13 mouse cellular contexts compared by ENCODE assay signal in the genomic region with DNA sequence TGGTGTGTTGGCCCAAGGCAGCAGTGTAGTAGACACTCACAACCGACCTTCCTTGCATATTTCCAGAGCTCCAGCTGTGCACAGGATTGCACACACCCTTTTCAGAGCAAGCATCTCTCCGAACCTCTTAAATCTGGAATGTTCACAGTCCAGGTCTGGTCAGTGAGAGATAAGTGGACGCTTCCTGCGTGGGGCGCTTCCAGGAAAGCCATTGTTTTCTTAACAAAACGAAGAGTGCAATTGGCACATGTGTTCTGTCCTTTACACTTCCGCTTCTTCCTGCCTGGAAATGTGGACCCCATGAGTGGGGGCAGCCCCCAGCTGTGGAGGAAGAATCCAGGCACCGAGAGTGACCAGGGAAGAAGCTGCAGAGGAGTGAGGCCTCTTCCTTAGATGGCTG. TPM values are rescaled to one million over a fixed set of nuclear protein-coding genes. Genes with fewer than 3 reads are reported as not detected.
DNase-seq lines count a peak whose midpoint lies in the region; ATAC-seq lines count a peak whose summit lies in the region.
"Had no signal": no experiment of that assay in that cellular context is flagged by ENCODE, and none has a peak within 500 bp of the region (broad histone marks: within the 10 kb centered on the region; RNA-seq: fewer than 3 reads in every experiment).

No protein-coding gene starts in this region.

- WGBS in liver, embryonic 16.5 days (ENCODE audit: insufficient replicate concordance): 44% methylated on average over 8 of the region's 8 CpGs
- 45% methylated on average over 8 of the region's 8 CpGs for WGBS in liver, embryonic 11.5 days

- no peaks in the 10 kb centered on the region for H3K4me1 ChIP-seq in liver, embryonic 16.5 days (ENCODE audit: control insufficient read depth, low read depth, low read length)
- H3K4me1 ChIP-seq in liver, embryonic 11.5 days (replicated peaks; ENCODE audit: control insufficient read depth, insufficient read depth, low read length): peaks cover 2% of the 10 kb centered on the region; the same call in 1 of the 2 replicates
- H3K4me1 ChIP-seq: hindbrain, embryonic 15.5 days; limb, embryonic 13.5 days; midbrain, embryonic 10.5 days had no signal

- peak; percentile 54 for ATAC-seq in liver, embryonic 16.5 days (ENCODE audit: low read depth)
- ATAC-seq in liver, embryonic 11.5 days (replicated peaks; ENCODE audit: low FRiP score): no peak

- H3K27me3 ChIP-seq in liver, embryonic 16.5 days (ENCODE audit: control insufficient read depth, insufficient read depth, low read depth, low read length): no peaks in the 10 kb centered on the region
- H3K27me3 ChIP-seq in liver, embryonic 11.5 days (replicated peaks; ENCODE audit: control insufficient read depth, insufficient read depth, low read length): no peaks in the 10 kb centered on the region
- H3K27me3 ChIP-seq: hindbrain, embryonic 15.5 days; limb, embryonic 13.5 days had no signal

- no peak overlapping the region for H3K9ac ChIP-seq in liver, embryonic 16.5 days (ENCODE audit: low read depth, low read length)
- no peak overlapping the region for H3K9ac ChIP-seq in liver, embryonic 11.5 days (ENCODE audit: low read depth, low read length)
- H3K9ac ChIP-seq: hindbrain, embryonic 15.5 days; limb, embryonic 13.5 days had no signal

- no peak overlapping the region for H3K27ac ChIP-seq in liver, embryonic 16.5 days (ENCODE audit: low read length)
- no peak overlapping the region for H3K27ac ChIP-seq in liver, embryonic 11.5 days (ENCODE audit: low read depth, low read length)
- H3K27ac ChIP-seq: gastrocnemius, adult 2 months; hindbrain, embryonic 15.5 days; limb, embryonic 13.5 days; midbrain, embryonic 10.5 days had no signal

- H3K4me3 ChIP-seq in liver, embryonic 16.5 days (ENCODE audit: low read depth, low read length): no peak overlapping the region
- no peak overlapping the region for H3K4me3 ChIP-seq in liver, embryonic 11.5 days (ENCODE audit: low read depth, low read length)
- H3K4me3 ChIP-seq: gastrocnemius, adult 2 months; hindbrain, embryonic 15.5 days; limb, embryonic 13.5 days; midbrain, embryonic 10.5 days had no signal

- no peak overlapping the region for H3K4me2 ChIP-seq in liver, embryonic 16.5 days (ENCODE audit: low read depth, low read length)
- no peak overlapping the region for H3K4me2 ChIP-seq in liver, embryonic 11.5 days
- H3K4me2 ChIP-seq: hindbrain, embryonic 15.5 days; limb, embryonic 13.5 days had no signal

- intact Hi-C loops in heart, postnatal 10 days (cut with DNase I): loop anchor here (5.0 kb wide), 1 partner anchor 44 kb away; no protein-coding TSS in a partner anchor

- H3K9me3 ChIP-seq in liver, embryonic 16.5 days (replicated peaks; ENCODE audit: control insufficient read depth, low read length): no peaks in the 10 kb centered on the region
- H3K9me3 ChIP-seq in liver, embryonic 11.5 days (ENCODE audit: control insufficient read depth, low read length): peaks cover 3% of the 10 kb centered on the region; the same call in 1 of the 2 replicates
- H3K9me3 ChIP-seq: hindbrain, embryonic 15.5 days; midbrain, embryonic 10.5 days had no signal

- DNase-seq in liver, embryonic 11.5 days (ENCODE audit: low spot score): no peak
- peak; percentile 24 to 25 for DNase-seq in heart, postnatal 10 days
- DNase-seq in kidney, postnatal 25 days: peak; percentile 18 to 57
- peak; percentile 14 for DNase-seq in yolk sac, embryonic 10.5 days (ENCODE audit: low spot score)
- no peak for DNase-seq in gastrocnemius, postnatal 25 days
- DNase-seq in right cerebral cortex, postnatal 36 days (ENCODE audit: low spot score in 2 of 2): no peak
- DNase-seq: cerebellum, postnatal 10 days; gastrocnemius, adult 2 months; thymus, postnatal 25 days had no signal

- no peaks in the 10 kb centered on the region for H3K36me3 ChIP-seq in liver, embryonic 16.5 days (ENCODE audit: control insufficient read depth, insufficient read depth)
- H3K36me3 ChIP-seq in liver, embryonic 11.5 days (ENCODE audit: control insufficient read depth, insufficient read depth, low read length): no peaks in the 10 kb centered on the region
- H3K36me3 ChIP-seq: hindbrain, embryonic 15.5 days; limb, embryonic 13.5 days; midbrain, embryonic 10.5 days had no signal

RNA-seq across cellular contexts. Expression of a gene that starts 47.1 kb away (rescaled TPM):
- 34.2 and 34.6 TPM in 2 replicates for polyA plus RNA-seq in liver, embryonic 16.5 days (2015; fragmentation: Nextera tagmentation; extraction: Ambion mirVana)
- 46.6 and 47.6 TPM in 2 replicates for polyA plus RNA-seq in liver, embryonic 11.5 days (2014; fragmentation: Nextera tagmentation; extraction: Ambion mirVana)
- 1 to 10 TPM; 6.9 to 9.6 TPM for total RNA-seq in heart, postnatal 10 days (2021)
- 1 to 10 TPM; 1.0 to 2.8 TPM for total RNA-seq in gastrocnemius, postnatal 25 days (2021)

Comparison
In these comparisons a context has a peak if more than half of its experiments do, and no peak if none do; other contexts are left out.
1. DNase-seq: peak in heart, postnatal 10 days (2 of 2), kidney, postnatal 25 days (2 of 2) and yolk sac, embryonic 10.5 days (single experiment); none in liver, embryonic 11.5 days (single experiment), gastrocnemius, postnatal 25 days (single experiment) and right cerebral cortex, postnatal 36 days (0 of 2).